Mouse (Mus musculus) forebrain, postnatal 0 days (tissue): ENCODE results near the gene Vwa8. TPM values are rescaled to one million over a fixed set of nuclear protein-coding genes. Genes with fewer than 3 reads are reported as not detected.

Experiments used
- ATAC-seq: fragments of 200-750 bp; cut with Nextera tagmentation; 2 replicates; pipeline ENCODE4 v1.8.0; 2017; ENCODE audit warnings: mild to moderate bottlenecking, moderate library complexity
- DNase-seq: peaks from one replicate; pipeline ENCODE4 v3.0.0-alpha.2; 2015
- H3K27ac ChIP-seq: fragments of 300-500 bp; sonication (generic); 2 replicates; pipeline ENCODE4 v1.5.1; 2014; ENCODE audit warnings: low read depth, mild to moderate bottlenecking, antibody characterized with exemption, low read length, moderate library complexity, mixed read lengths
- H3K27me3 ChIP-seq: fragments of 300-500 bp; sonication (generic); 2 replicates; pipeline ENCODE4 v1.6.1; 2014; ENCODE audit warnings: mild to moderate bottlenecking, low read length, mixed read lengths; ENCODE audit not compliant: insufficient read depth
- H3K36me3 ChIP-seq: fragments of 300-500 bp; sonication (generic); 2 replicates; pipeline ENCODE4 v1.6.1; 2014; ENCODE audit warnings: mild to moderate bottlenecking, moderate library complexity; ENCODE audit not compliant: insufficient read depth
- H3K4me1 ChIP-seq: fragments of 300-500 bp; sonication (generic); 2 replicates; pipeline ENCODE4 v1.6.1; 2014; ENCODE audit warnings: antibody characterized with exemption; ENCODE audit not compliant: insufficient read depth
- H3K4me2 ChIP-seq: fragments of 300-500 bp; sonication (generic); 2 replicates; pipeline ENCODE4 v1.6.1; 2014; ENCODE audit warnings: low read depth, mild to moderate bottlenecking, moderate library complexity
- H3K4me3 ChIP-seq: fragments of 300-500 bp; sonication (generic); 2 replicates; pipeline ENCODE4 v1.5.1; 2014; ENCODE audit warnings: low read depth, low read length, mixed read lengths
- H3K9ac ChIP-seq: fragments of 300-500 bp; sonication (generic); 2 replicates; pipeline ENCODE4 v1.6.1; 2014; ENCODE audit warnings: mild to moderate bottlenecking
- H3K9me3 ChIP-seq: fragments of 300-500 bp; sonication (generic); 2 replicates; pipeline ENCODE4 v1.6.1; 2016; ENCODE audit warnings: low read length
- CTCF ChIP-seq: sonication (generic); IDR thresholded peaks from 2 replicates; pipeline ENCODE4 v1.5.1; 2016; ENCODE audit warnings: antibody characterized with exemption, control low read depth, low read depth
- WGBS: fragments of 180-500 bp; shearing (Covaris S2); extraction: QIAGEN DNeasy Blood & Tissue Kit; methylation state at CpG from one replicate; pipeline ENCODE4 v1.1.7; 2014; 5-methylcytosine and 5-hydroxymethylcytosine counted together
- polyA plus RNA-seq: library from polyadenylated mRNA; unstranded; fragments of >200 nt; fragmentation: Nextera tagmentation; extraction: Ambion mirVana; gene quantifications from 2 replicates; pipeline ENCODE4 v1.2.1, GENCODE M21; 2015
- total RNA-seq: library from RNA; depleted of rRNA; stranded (reverse); fragments of >200 nt; gene quantifications from 2 replicates; pipeline ENCODE4 v1.2.3, GENCODE M21; 2014

Vwa8 gene
- total and polyA plus RNA-seq, 2 experiments from 2014 or later = 5.1 to 13.9 TPM

- no peaks in the 10 kb centered on the region for H3K9me3 ChIP-seq
- H3K4me1 ChIP-seq = no peaks in the 10 kb centered on the region
- no peak overlapping the region for H3K9ac ChIP-seq
- H3K4me3 ChIP-seq = no peak overlapping the region
- no peak for TF ChIP-seq CTCF
- H3K4me2 ChIP-seq = no peak overlapping the region
- no peaks in the 10 kb centered on the region for H3K27me3 ChIP-seq
- H3K27ac ChIP-seq = no peak overlapping the region
- 78% methylated on average over 9 of the region's 9 CpGs for WGBS
- no peaks in the 10 kb centered on the region; the same call in 1 of the 2 replicates for H3K36me3 ChIP-seq
- ATAC-seq = no peak
- no peak for DNase-seq
These were observed 186.7 kb downstream of the Vwa8 start for GRCm38 (mm10) chr14:79035575-79035974.

GRCm38 (mm10) chr14:79047186-79047585 is 198.3 kb downstream of the Vwa8 start:
- H3K27me3 ChIP-seq = no peaks in the 10 kb centered on the region
- H3K27ac ChIP-seq = no peak overlapping the region
- H3K4me2 ChIP-seq = no peak overlapping the region
- TF ChIP-seq CTCF = no peak
- 85% methylated on average over 2 of the region's 2 CpGs for WGBS
- ATAC-seq = no peak
- H3K4me1 ChIP-seq = no peaks in the 10 kb centered on the region
- no peaks in the 10 kb centered on the region for H3K36me3 ChIP-seq
- H3K4me3 ChIP-seq = no peak overlapping the region
- H3K9me3 ChIP-seq = no peaks in the 10 kb centered on the region
- H3K9ac ChIP-seq = no peak overlapping the region
- no peak for DNase-seq

GRCm38 (mm10) chr14:79047956-79048355 is 199.1 kb downstream of the Vwa8 start:
- no peak for TF ChIP-seq CTCF
- Histone ChIP-seq H3K9me3 (no peaks in the 10 kb centered on the region), H3K4me3 (no peak overlapping the region), H3K27ac (no peak overlapping the region), H3K4me2 (no peak overlapping the region), H3K9ac (no peak overlapping the region), H3K27me3 (no peaks in the 10 kb centered on the region), H3K36me3 (no peaks in the 10 kb centered on the region), H3K4me1 (no peaks in the 10 kb centered on the region)
- DNase-seq = no peak
- WGBS = 90% methylated on average over 6 of the region's 6 CpGs
- ATAC-seq = no peak

DNA sequence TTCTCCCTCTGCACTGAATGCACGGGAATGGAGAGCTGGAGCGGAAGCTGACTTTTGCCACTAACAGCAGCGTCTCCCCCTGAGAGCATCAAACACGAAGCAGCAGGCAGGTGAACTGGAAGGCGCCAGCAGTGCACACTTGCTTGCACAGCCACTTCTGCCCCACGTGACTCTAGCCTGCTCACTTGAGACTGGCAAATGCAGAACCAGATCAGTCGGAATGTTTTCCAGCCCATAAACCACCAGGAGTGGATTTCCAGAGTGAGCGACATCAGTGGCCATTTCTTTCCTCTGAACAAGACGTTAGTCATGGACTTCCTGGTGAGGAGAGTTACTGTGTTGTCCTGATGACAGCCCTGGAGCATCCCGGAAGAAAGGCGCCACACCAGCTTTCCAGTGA is 200.7 kb downstream of the Vwa8 start:
- no peak for TF ChIP-seq CTCF
- no peak for ATAC-seq

GRCm38 (mm10) chr14:79065636-79066035 is 216.8 kb downstream of the Vwa8 start:
- H3K9ac ChIP-seq = no peak overlapping the region
- H3K4me2 ChIP-seq = no peak overlapping the region
- no peak overlapping the region for H3K27ac ChIP-seq
- TF ChIP-seq CTCF = no peak
- H3K4me3 ChIP-seq = no peak overlapping the region
- DNase-seq (no peak), ATAC-seq (no peak)
- H3K27me3 ChIP-seq = no peaks in the 10 kb centered on the region
- 71% methylated on average over 3 of the region's 3 CpGs for WGBS
- no peaks in the 10 kb centered on the region for H3K36me3 ChIP-seq
- no peaks in the 10 kb centered on the region for H3K9me3 ChIP-seq
- H3K4me1 ChIP-seq = no peaks in the 10 kb centered on the region

More for the DNA sequence above, 200.7 kb downstream of the Vwa8 start:
- Histone ChIP-seq H3K4me3 (no peak overlapping the region), H3K27ac (no peak overlapping the region), H3K9ac (no peak overlapping the region), H3K27me3 (no peaks in the 10 kb centered on the region), H3K36me3 (no peaks in the 10 kb centered on the region), H3K9me3 (no peaks in the 10 kb centered on the region), H3K4me1 (no peaks in the 10 kb centered on the region), H3K4me2 (no peak overlapping the region)
- 78% methylated on average over 11 of the region's 11 CpGs for WGBS
- no peak for DNase-seq

DNA sequence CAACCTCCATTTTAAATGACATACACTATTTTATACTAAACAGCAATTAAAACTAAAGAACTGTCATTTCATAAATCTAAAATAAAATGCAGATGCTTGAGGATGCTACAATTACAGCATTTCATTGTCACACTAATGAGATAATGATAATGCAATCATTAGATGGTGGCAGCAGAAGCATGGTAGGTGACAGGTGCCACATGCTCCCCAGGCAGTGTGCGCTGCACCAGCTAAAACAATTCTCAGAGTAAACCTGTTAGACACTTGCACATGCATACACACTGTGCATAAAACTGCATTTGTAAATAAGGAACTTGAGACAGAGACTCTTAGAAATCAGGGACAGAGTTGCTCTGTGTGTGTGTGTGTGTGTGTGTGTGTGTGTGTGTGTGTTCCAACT is 220.7 kb downstream of the Vwa8 start:
- Histone ChIP-seq H3K4me1 (no peaks in the 10 kb centered on the region), H3K9ac (no peak overlapping the region), H3K36me3 (no peaks in the 10 kb centered on the region), H3K27ac (no peak overlapping the region), H3K4me3 (no peak overlapping the region), H3K4me2 (no peak overlapping the region), H3K9me3 (no peaks in the 10 kb centered on the region), H3K27me3 (no peaks in the 10 kb centered on the region)
- TF ChIP-seq CTCF = no peak
- 51% methylated on average over 1 of the region's 1 CpGs for WGBS
- ATAC-seq (peak; percentile 69; the same call in 1 of the 2 replicates), DNase-seq (no peak)

GRCm38 (mm10) chr14:79074786-79075185 is 225.9 kb downstream of the Vwa8 start:
- H3K4me1 ChIP-seq = no peaks in the 10 kb centered on the region
- 93% methylated on average over 8 of the region's 8 CpGs for WGBS
- no peak for ATAC-seq
- H3K27me3 ChIP-seq = no peaks in the 10 kb centered on the region
- DNase-seq = no peak
- H3K9me3 ChIP-seq = no peaks in the 10 kb centered on the region
- H3K9ac ChIP-seq = no peak overlapping the region
- H3K4me3 ChIP-seq = no peak overlapping the region
- no peak overlapping the region for H3K27ac ChIP-seq
- H3K36me3 ChIP-seq = no peaks in the 10 kb centered on the region
- no peak overlapping the region for H3K4me2 ChIP-seq
- no peak for TF ChIP-seq CTCF
